Mouse (Mus musculus): Measurements from ENCODE around the gene Hipk1. TPM values are rescaled to one million over a fixed set of nuclear protein-coding genes. Genes with fewer than 3 reads are reported as not detected.

The Hipk1 gene
- polyA plus RNA-seq, 1 experiment from 2014 or later, result 14.0 TPM

DNA sequence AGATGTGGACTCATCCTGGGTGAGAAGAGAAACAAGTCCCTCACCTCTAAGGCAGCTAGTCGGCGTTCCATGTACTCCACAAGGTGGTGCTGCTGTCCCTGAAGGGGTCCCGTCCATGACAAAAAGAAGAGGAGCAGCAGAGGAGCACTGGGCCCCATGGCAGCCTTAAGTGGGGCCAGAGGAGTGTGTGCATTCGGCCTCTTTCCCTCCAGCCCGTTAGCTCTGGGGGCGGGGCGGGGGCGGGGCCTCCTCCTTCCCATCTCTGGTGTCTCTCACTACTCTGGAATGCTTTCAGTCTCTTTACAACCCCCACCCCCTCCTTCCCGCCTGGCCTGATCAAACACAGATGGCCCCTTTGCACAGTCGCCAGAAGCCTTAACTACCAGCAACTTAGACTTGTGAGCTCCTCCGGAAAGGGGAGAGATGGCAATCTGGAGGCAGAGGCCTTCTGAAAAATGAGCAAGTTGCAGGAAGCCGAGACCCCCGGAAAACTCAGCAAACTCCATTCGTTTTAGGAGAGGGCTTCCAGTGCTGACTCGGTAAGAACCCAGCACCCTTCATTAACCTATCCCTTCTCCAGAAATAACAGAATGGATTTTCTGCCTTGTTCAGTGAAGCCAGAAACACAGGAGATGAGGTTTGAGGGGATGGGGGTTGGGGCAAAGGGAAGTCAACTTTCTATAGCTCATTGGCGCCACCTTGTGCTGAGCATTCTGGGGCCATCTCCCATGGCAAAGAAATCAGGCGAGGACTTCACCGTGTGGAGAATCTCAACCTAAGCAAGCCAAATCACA is 53.4 kb downstream of the Hipk1 start, which contains the start of gene Olfml3:
Gene Olfml3, minus strand, starts transcription at position 224 of the 794 bp plus-strand sequence.
- Histone ChIP-seq H3K9ac (peak within 1 kb of the TSS; percentile 17; the same call in 1 of the 2 replicates), H3K4me3 (peak within 1 kb of the TSS; percentile 8; the same call in 1 of the 2 replicates), H3K4me1 (peaks cover 52% of the 10 kb centered on the region), H3K27me3 (replicated peaks) (no peaks in the 10 kb centered on the region), H3K9me3 (no peaks in the 10 kb centered on the region), H3K27ac (peak within 1 kb of the TSS; percentile 72; the same call in 1 of the 2 replicates), H3K4me2 (replicated peaks) (peak within 1 kb of the TSS; percentile 55), H3K36me3 (peaks cover 6% of the 10 kb centered on the region)
- WGBS, result under 1% methylated on average over 18 of the region's 18 CpGs
- peak; percentile 77 for ATAC-seq (ENCODE audit: low FRiP score, low read depth)

DNA sequence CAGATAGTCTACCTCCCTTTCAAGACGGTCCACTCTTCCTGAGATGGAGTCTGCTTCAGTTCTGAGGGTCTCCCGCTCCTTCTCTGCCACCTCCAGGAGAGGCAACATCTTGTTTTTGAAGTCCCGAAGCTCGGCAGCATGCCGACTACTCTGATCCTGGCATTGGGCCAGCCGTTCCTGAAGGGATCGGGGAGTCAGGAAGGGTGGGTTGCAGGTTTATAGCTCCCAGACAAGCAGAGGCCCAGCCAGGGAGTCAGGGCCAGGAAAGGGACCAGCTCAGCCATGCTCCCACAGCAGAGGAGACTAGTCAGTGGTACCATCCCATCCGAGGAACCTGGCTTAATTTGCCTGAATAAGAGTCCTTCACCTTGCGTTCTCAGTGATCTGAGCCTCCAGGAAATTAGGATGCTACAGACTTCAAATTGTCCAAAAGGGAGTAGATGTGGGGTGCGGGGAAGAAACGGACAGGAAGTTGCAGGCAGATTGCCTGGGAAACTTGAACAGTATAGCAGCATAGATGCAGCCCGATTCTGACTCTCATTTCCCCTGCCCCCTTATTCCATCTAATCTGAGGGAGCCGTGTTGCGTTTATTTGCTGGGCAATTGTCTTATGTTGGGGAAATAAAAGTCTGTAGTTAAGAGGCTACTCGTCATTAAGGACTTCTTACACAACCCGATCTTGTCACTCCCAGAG is 54.2 kb downstream of the Hipk1 start:
- H3K4me2 ChIP-seq (replicated peaks), result peak overlapping the region; percentile 55
- H3K9me3 ChIP-seq, result no peaks in the 10 kb centered on the region
- H3K9ac ChIP-seq, result peak overlapping the region; percentile 17; the same call in 1 of the 2 replicates
- H3K27me3 ChIP-seq (replicated peaks), result no peaks in the 10 kb centered on the region
- peaks cover 3% of the 10 kb centered on the region; the same call in 1 of the 2 replicates for H3K36me3 ChIP-seq
- WGBS, result 41% methylated on average over 16 of the region's 16 CpGs
- H3K4me1 ChIP-seq, result peaks cover 56% of the 10 kb centered on the region
- H3K27ac ChIP-seq, result peak overlapping the region; percentile 72; the same call in 1 of the 2 replicates
- ATAC-seq (ENCODE audit: low FRiP score, low read depth), result no peak
- peak overlapping the region; percentile 8; the same call in 1 of the 2 replicates for H3K4me3 ChIP-seq

GRCm38 (mm10) chr3:103735776-103736600 is 55.4 kb downstream of the Hipk1 start:
- Histone ChIP-seq H3K27ac (0 out of 2 replicates have a peak overlapping the region, but pooled peaks have one; percentile 21), H3K27me3 (replicated peaks) (no peaks in the 10 kb centered on the region), H3K4me1 (peaks cover 56% of the 10 kb centered on the region), H3K4me2 (replicated peaks) (peak overlapping the region; percentile 55), H3K9ac (no peak overlapping the region), H3K36me3 (no peaks in the 10 kb centered on the region), H3K4me3 (no peak overlapping the region), H3K9me3 (no peaks in the 10 kb centered on the region)
- ATAC-seq (ENCODE audit: low FRiP score, low read depth), result no peak
- 62% methylated on average over 28 of the region's 28 CpGs for WGBS

DNA sequence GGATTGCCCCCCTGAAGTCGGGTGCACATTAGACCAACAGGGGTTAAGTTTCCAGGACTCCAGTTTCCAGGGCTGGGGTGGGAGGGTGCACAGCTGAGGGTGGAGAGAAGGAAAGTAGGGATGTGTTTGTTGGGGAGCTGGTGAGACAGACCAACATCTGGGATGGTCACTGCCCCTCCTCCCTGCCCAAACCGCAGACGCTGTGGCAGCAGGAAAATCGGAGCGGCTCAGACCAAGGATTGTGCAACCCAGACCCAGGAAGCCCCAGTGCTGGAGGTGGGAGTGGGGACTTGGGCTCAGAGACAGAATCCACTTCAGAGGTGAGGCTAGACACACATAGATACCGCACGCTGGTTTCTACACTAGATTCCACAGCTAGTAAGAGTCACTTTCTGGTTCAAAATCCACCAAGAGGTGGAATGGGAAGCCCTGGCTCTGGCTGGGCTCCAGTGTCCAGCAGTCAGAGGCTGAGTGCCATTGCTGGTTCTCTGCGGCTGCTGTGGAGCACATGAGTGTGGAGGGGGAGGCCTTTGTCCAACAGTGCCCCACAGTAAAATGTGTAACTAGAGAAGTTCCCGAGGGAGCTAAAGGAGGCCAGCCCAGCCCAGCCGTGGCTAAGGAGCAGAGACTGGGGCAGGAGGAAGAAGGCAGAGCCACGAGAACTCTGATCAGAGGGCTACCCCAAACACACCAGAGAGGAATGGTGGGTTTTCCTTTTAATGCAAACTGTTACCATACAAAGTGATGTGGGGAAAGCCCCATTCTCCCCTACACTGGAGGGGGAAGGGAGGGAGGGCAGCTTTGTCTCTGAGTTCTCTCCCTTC is 56.5 kb downstream of the Hipk1 start:
- no peak overlapping the region; the same call in 1 of the 2 replicates for H3K4me3 ChIP-seq
- peak overlapping the region; percentile 55 for H3K4me2 ChIP-seq (replicated peaks)
- peaks cover 56% of the 10 kb centered on the region for H3K4me1 ChIP-seq
- no peaks in the 10 kb centered on the region for H3K36me3 ChIP-seq
- H3K27me3 ChIP-seq (replicated peaks), result no peaks in the 10 kb centered on the region
- no peak overlapping the region for H3K9ac ChIP-seq
- no peak for ATAC-seq (ENCODE audit: low FRiP score, low read depth)
- no peaks in the 10 kb centered on the region for H3K9me3 ChIP-seq
- WGBS, result 8% methylated on average over 11 of the region's 11 CpGs
- H3K27ac ChIP-seq, result peak overlapping the region; percentile 22; the same call in 1 of the 2 replicates

GRCm38 (mm10) chr3:103733799-103734695 is 57.3 kb downstream of the Hipk1 start:
- ATAC-seq (ENCODE audit: low FRiP score, low read depth), result peak; percentile 63
- H3K4me1 ChIP-seq, result peaks cover 56% of the 10 kb centered on the region
- no peaks in the 10 kb centered on the region for H3K36me3 ChIP-seq
- no peaks in the 10 kb centered on the region for H3K27me3 ChIP-seq (replicated peaks)
- H3K4me2 ChIP-seq (replicated peaks), result peak overlapping the region; percentile 55
- no peak overlapping the region for H3K27ac ChIP-seq
- H3K9me3 ChIP-seq, result no peaks in the 10 kb centered on the region
- WGBS, result 10% methylated on average over 19 of the region's 19 CpGs
- H3K4me3 ChIP-seq, result no peak overlapping the region
- no peak overlapping the region for H3K9ac ChIP-seq

DNA sequence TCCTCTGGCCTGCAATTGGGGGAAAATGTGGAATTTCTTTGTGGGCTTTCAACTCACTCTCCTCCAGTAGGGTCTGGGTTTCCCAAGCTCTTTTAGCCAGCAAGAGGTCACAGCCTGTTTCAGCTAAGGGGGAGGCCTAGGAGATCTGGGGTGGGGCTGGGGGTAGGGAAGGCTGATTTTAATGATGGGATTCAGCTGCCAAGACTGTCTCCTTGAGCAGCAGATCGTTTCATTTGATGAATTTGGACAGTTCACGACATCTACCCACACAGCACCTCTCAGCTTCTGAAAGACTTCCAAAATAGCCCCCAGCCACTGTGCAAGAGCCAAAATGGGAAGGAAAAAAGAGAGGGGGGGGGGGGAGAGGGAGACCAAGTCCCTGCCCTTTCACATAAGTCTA is 58.2 kb downstream of the Hipk1 start:
- Histone ChIP-seq H3K27ac (no peak overlapping the region), H3K4me2 (replicated peaks) (0 out of 2 replicates have a peak overlapping the region, but pooled peaks have one; percentile 55), H3K4me1 (peaks cover 56% of the 10 kb centered on the region), H3K4me3 (no peak overlapping the region), H3K9ac (no peak overlapping the region), H3K36me3 (no peaks in the 10 kb centered on the region), H3K27me3 (replicated peaks) (no peaks in the 10 kb centered on the region), H3K9me3 (no peaks in the 10 kb centered on the region)
- ATAC-seq (ENCODE audit: low FRiP score, low read depth), result no peak
- WGBS, result 36% methylated on average over 2 of the region's 2 CpGs

- Histone ChIP-seq H3K4me2 (replicated peaks) (no peak overlapping the region), H3K27ac (no peak overlapping the region), H3K9ac (no peak overlapping the region), H3K4me1 (peaks cover 45% of the 10 kb centered on the region), H3K27me3 (replicated peaks) (no peaks in the 10 kb centered on the region), H3K4me3 (no peak overlapping the region), H3K9me3 (no peaks in the 10 kb centered on the region), H3K36me3 (no peaks in the 10 kb centered on the region)
- WGBS, result 86% methylated on average over 3 of the region's 3 CpGs
- no peak for ATAC-seq (ENCODE audit: low FRiP score, low read depth)
Measured at GRCm38 (mm10) chr3:103732116-103732515, 59.2 kb downstream of the Hipk1 start.

- peaks cover 22% of the 10 kb centered on the region for H3K4me1 ChIP-seq
- ATAC-seq (ENCODE audit: low FRiP score, low read depth), result no peak
Measured at GRCm38 (mm10) chr3:103729850-103730249, 61.5 kb downstream of the Hipk1 start.

DNA sequence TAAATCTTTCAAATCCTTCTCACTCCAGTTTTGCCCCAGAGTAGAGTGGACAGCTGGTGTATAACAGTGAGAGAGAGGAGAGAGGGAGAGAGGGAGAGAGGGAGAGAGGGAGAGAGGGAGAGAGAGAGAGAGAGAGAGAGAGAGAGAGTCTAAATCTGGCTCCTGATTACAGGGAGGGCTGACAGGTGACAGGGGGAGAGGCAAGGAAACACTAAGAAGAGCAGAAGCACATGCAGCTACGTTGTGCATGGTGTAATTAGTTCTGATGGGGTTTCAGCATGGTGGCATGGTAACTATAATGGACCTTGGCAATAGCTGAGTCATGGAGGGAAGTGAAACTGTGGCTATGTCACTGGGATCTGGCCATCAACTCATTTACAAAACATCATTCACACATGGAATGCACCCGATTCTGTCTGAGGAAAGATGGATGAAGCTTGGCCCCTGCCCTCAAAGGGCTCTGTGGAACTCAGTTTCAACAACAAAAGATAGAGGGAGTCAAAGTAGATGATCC is 63.5 kb downstream of the Hipk1 start:
- Histone ChIP-seq H3K27ac (no peak overlapping the region), H3K4me3 (no peak overlapping the region), H3K4me1 (peaks cover 3% of the 10 kb centered on the region; the same call in 1 of the 2 replicates), H3K36me3 (no peaks in the 10 kb centered on the region), H3K27me3 (replicated peaks) (no peaks in the 10 kb centered on the region), H3K9ac (no peak overlapping the region), H3K9me3 (no peaks in the 10 kb centered on the region), H3K4me2 (replicated peaks) (no peak overlapping the region)
- 66% methylated on average over 2 of the region's 2 CpGs for WGBS
- no peak for ATAC-seq (ENCODE audit: low FRiP score, low read depth)

More at GRCm38 (mm10) chr3:103729850-103730249, 61.5 kb downstream of the Hipk1 start:
- Histone ChIP-seq H3K9me3 (no peaks in the 10 kb centered on the region), H3K27ac (no peak overlapping the region), H3K4me3 (no peak overlapping the region), H3K27me3 (replicated peaks) (no peaks in the 10 kb centered on the region), H3K4me2 (replicated peaks) (no peak overlapping the region), H3K9ac (no peak overlapping the region), H3K36me3 (no peaks in the 10 kb centered on the region)
- WGBS, result 93% methylated on average over 9 of the region's 9 CpGs

DNA sequence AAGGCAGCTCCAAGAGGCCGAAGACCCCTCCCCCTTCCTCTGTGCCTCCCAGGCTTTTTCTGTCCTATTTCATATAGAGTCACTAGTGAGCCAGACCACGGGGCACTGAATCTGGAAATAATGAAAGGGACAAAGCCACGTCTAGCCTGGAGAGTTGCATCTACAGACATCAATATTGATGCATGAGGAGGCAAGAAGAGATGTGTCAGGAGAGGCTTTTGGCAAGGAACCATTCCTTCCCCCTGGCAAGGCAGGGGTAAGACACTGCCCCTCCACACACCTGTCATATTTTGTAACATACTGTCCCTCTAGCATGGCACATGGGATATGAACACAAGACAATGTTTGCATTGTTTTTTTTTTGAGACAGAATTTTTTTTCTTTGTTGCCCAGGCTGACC is 64.7 kb downstream of the Hipk1 start:
- H3K9me3 ChIP-seq, result no peaks in the 10 kb centered on the region
- H3K27me3 ChIP-seq (replicated peaks), result no peaks in the 10 kb centered on the region
- ATAC-seq (ENCODE audit: low FRiP score, low read depth), result no peak
- no peak overlapping the region for H3K4me2 ChIP-seq (replicated peaks)
- H3K4me1 ChIP-seq, result no peaks in the 10 kb centered on the region
- no peak overlapping the region for H3K4me3 ChIP-seq
- WGBS, result 54% methylated on average over 3 of the region's 3 CpGs
- H3K9ac ChIP-seq, result no peak overlapping the region
- no peak overlapping the region for H3K27ac ChIP-seq
- no peaks in the 10 kb centered on the region for H3K36me3 ChIP-seq
